Mouse (Mus musculus) heart, adult 2 months (tissue): ENCODE measurements around the gene Tnfsf11. TPM values are rescaled to one million over a fixed set of nuclear protein-coding genes. Genes with fewer than 3 reads are reported as not detected.

Source experiments
- DNase-seq, 2 experiments: peaks; one replicate each; pipeline ENCODE4 v3.0.0; 2021
- H3K27ac ChIP-seq: fragments of 200-600 bp; 2 replicates; pipeline ENCODE4 v1.8.1; 2022
- H3K27me3 ChIP-seq: fragments of 200-500 bp; 2 replicates; pipeline ENCODE4 v1.6.1; 2012; ENCODE audit warnings: mild to moderate bottlenecking, low read length, inconsistent platforms, mixed read lengths; ENCODE audit not compliant: control insufficient read depth, insufficient read depth
- H3K36me3 ChIP-seq: fragments of 200-500 bp; 2 replicates; pipeline ENCODE4 v1.6.1; 2012; ENCODE audit warnings: low read length, inconsistent platforms; ENCODE audit not compliant: control insufficient read depth, insufficient read depth
- H3K4me1 ChIP-seq: fragments of 200-500 bp; 2 replicates; pipeline ENCODE4 v1.6.1; 2011; ENCODE audit warnings: low read length; ENCODE audit not compliant: control insufficient read depth, insufficient read depth
- H3K4me3 ChIP-seq: fragments of 200-600 bp; 2 replicates; pipeline ENCODE4 v1.8.1; 2022
- H3K79me2 ChIP-seq: fragments of 200-500 bp; replicated peaks from 2 replicates; pipeline ENCODE4 v1.6.1; 2012; ENCODE audit warnings: mild to moderate bottlenecking, inconsistent platforms, low read length, moderate library complexity, mixed read lengths; ENCODE audit not compliant: control insufficient read depth, insufficient read depth
- H3K9ac ChIP-seq: fragments of 200-500 bp; 2 replicates; pipeline ENCODE4 v1.6.1; 2012; ENCODE audit warnings: low read depth, mild to moderate bottlenecking, control low read depth, inconsistent platforms, low read length, mixed read lengths
- CTCF ChIP-seq: fragments of 200-600 bp; IDR thresholded peaks from 2 replicates; pipeline ENCODE4 v1.8.1; 2022; ENCODE audit warnings: antibody characterized with exemption, mild to moderate bottlenecking, moderate library complexity
- EP300 ChIP-seq: fragments of 200-500 bp; IDR thresholded peaks from 2 replicates; pipeline ENCODE4 v1.6.1; 2011; ENCODE audit warnings: low read depth, low read length, control low read depth; ENCODE audit not compliant: insufficient read depth
- POLR2A ChIP-seq: fragments of 200-500 bp; IDR thresholded peaks from 2 replicates; pipeline ENCODE4 v1.6.1; 2011; ENCODE audit warnings: mild to moderate bottlenecking, low read depth, low read length, control low read depth; ENCODE audit not compliant: insufficient read depth
- WGBS: fragments of 180-500 bp; shearing (Covaris S2); methylation state at CpG from one replicate; pipeline ENCODE4 v1.1.7; 2018; 5-methylcytosine and 5-hydroxymethylcytosine counted together
- intact Hi-C: fragments of 180-260 bp; cut with DNase I; formaldehyde crosslinking; loops from one replicate; pipeline ENCODE4 v1.15.1; 2025
- polyA plus RNA-seq: library from polyadenylated mRNA; depleted of rRNA; stranded (reverse); fragments of >200 nt; gene quantifications from 2 replicates; pipeline ENCODE4 v1.2.3, GENCODE M21; 2012
- total RNA-seq, 2 experiments: library from RNA; stranded (reverse); gene quantifications; 2 replicates each; pipeline ENCODE4 v1.2.3; 2021

Gene Tnfsf11
- total and polyA plus RNA-seq, 3 experiments: 0.10 to 0.14 TPM; not detected in 1

GRCm38 (mm10) chr14:78343007-78343406 lies 35.2 kb upstream of the Tnfsf11 start:
- TF ChIP-seq CTCF (no peak), EP300 (no peak), POLR2A (no peak)
- Histone ChIP-seq H3K79me2 (no peaks in the 10 kb centered on the region), H3K27me3 (no peaks in the 10 kb centered on the region), H3K4me1 (no peaks in the 10 kb centered on the region), H3K9ac (no peak overlapping the region), H3K27ac (no peak overlapping the region), H3K4me3 (no peak overlapping the region), H3K36me3 (no peaks in the 10 kb centered on the region)
- WGBS: 71% methylated on average over 8 of the region's 8 CpGs
- intact Hi-C loops: loop anchor here (10.0 kb wide), 1 partner anchor 58 kb away; no protein-coding TSS in a partner anchor
- DNase-seq: no peak

DNA sequence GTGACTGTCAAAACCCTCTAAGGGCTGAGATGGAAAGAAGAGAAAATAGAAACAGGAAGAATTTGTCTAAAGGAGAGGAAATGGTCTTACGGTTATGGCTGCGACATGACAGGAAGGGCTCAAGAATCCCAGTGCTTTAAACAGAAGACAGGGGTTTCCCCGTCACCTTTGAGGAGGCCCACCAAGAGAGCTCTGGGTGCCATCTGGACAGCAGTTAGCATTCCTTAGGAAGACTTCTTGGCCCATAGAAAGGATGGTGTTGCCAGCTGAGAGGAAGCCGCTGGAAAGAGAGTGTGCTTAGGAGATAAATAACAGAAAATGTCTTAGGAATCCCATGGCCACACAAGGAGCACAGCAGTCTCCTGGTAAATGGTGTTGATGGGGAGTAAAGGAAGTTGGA lies 34.3 kb upstream of the Tnfsf11 start:
- WGBS: 29% methylated on average over 4 of the region's 4 CpGs
- TF ChIP-seq EP300: no peak
- TF ChIP-seq CTCF: no peak
- TF ChIP-seq POLR2A: no peak
- Histone ChIP-seq H3K9ac (no peak overlapping the region), H3K27me3 (no peaks in the 10 kb centered on the region), H3K27ac (no peak overlapping the region), H3K4me3 (no peak overlapping the region), H3K79me2 (no peaks in the 10 kb centered on the region), H3K36me3 (no peaks in the 10 kb centered on the region), H3K4me1 (no peaks in the 10 kb centered on the region)
- intact Hi-C loops: loop anchor here (10.0 kb wide), 1 partner anchor 57 kb away; no protein-coding TSS in a partner anchor
- DNase-seq: no peak

- H3K36me3 ChIP-seq: no peaks in the 10 kb centered on the region
- TF ChIP-seq POLR2A: no peak
- no peak for TF ChIP-seq CTCF
- TF ChIP-seq EP300: no peak
- DNase-seq: no peak
- intact Hi-C loops: no loop called here
- WGBS: 84% methylated on average over 3 of the region's 3 CpGs
- no peaks in the 10 kb centered on the region for H3K27me3 ChIP-seq
- H3K79me2 ChIP-seq: no peaks in the 10 kb centered on the region
- 0 out of 2 replicates have a peak, but pooled peaks cover 3% of the 10 kb centered on the region for H3K4me1 ChIP-seq
- no peak overlapping the region for H3K4me3 ChIP-seq
- H3K27ac ChIP-seq: no peak overlapping the region
- no peak overlapping the region for H3K9ac ChIP-seq
Measured at GRCm38 (mm10) chr14:78333341-78333740, 25.5 kb upstream of the Tnfsf11 start.

- H3K27me3 ChIP-seq: no peaks in the 10 kb centered on the region
- no peaks in the 10 kb centered on the region for H3K36me3 ChIP-seq
- WGBS: 74% methylated on average over 7 of the region's 7 CpGs
- TF ChIP-seq CTCF: no peak
- no peak for TF ChIP-seq EP300
- no peak for TF ChIP-seq POLR2A
- DNase-seq: no peak
- H3K4me3 ChIP-seq: no peak overlapping the region
- 0 out of 2 replicates have a peak, but pooled peaks cover 3% of the 10 kb centered on the region for H3K4me1 ChIP-seq
- H3K9ac ChIP-seq: no peak overlapping the region
- H3K27ac ChIP-seq: no peak overlapping the region
- intact Hi-C loops: no loop called here
- no peaks in the 10 kb centered on the region for H3K79me2 ChIP-seq
Measured at GRCm38 (mm10) chr14:78331368-78331767, 23.5 kb upstream of the Tnfsf11 start.

GRCm38 (mm10) chr14:78330576-78331300 lies 22.9 kb upstream of the Tnfsf11 start:
- Histone ChIP-seq H3K36me3 (no peaks in the 10 kb centered on the region), H3K9ac (no peak overlapping the region), H3K27me3 (no peaks in the 10 kb centered on the region), H3K79me2 (no peaks in the 10 kb centered on the region), H3K4me1 (0 out of 2 replicates have a peak, but pooled peaks cover 3% of the 10 kb centered on the region), H3K27ac (no peak overlapping the region), H3K4me3 (no peak overlapping the region)
- 17% methylated on average over 11 of the region's 11 CpGs for WGBS
- DNase-seq: no peak
- intact Hi-C loops: no loop called here
- TF ChIP-seq EP300 (no peak), CTCF (no peak), POLR2A (no peak)

DNA sequence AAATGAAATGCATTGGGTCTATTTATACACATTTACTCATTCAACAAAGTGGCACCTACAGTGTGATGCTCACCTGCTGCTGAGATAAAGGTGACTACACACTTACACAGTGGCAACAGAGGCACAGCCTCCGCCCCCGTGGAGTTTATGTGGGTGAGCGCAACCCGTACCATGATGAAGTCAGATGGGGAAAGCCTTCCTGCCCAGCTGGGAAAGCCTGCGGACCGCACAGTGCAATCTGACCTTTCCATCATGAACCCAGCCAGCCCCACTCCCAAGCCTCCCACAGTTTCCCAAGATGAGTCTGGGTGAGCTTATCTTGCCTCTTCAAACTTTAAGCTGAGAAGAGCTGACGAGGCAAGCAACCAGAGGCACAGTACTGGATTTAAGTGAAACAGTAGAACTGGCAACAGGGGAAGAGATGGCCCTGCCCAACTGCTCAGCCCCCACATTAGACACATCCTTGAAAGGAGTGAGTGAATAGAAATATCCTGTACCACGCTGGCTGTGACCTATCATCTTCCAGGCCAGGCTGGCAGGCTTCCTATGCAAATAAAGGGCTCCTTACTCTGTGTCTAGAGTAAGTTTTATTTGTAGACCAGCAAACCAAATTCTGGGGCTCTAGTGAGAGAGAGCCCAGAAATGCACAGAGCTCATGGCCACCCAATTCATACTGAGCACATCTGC lies 22.1 kb upstream of the Tnfsf11 start:
- no peak overlapping the region for H3K27ac ChIP-seq

More for the DNA sequence above, 22.1 kb upstream of the Tnfsf11 start:
- Histone ChIP-seq H3K27me3 (no peaks in the 10 kb centered on the region), H3K9ac (no peak overlapping the region), H3K4me1 (0 out of 2 replicates have a peak, but pooled peaks cover 3% of the 10 kb centered on the region), H3K36me3 (no peaks in the 10 kb centered on the region), H3K4me3 (no peak overlapping the region), H3K79me2 (no peaks in the 10 kb centered on the region)
- TF ChIP-seq POLR2A: no peak
- no peak for TF ChIP-seq EP300
- no peak for TF ChIP-seq CTCF
- intact Hi-C loops: no loop called here
- no peak for DNase-seq
- WGBS: 49% methylated on average over 8 of the region's 8 CpGs
